Mouse (Mus musculus) heart, postnatal 0 days (tissue): ENCODE results near the gene Malsu1. TPM values are rescaled to one million over a fixed set of nuclear protein-coding genes. Genes with fewer than 3 reads are reported as not detected.

Source experiments
- ATAC-seq: fragments of 200-750 bp; cut with Nextera tagmentation; 2 replicates; pipeline ENCODE4 v1.8.0; 2017; ENCODE audit warnings: low read depth, moderate number of reproducible peaks, moderate library complexity; ENCODE audit not compliant: insufficient read depth
- DNase-seq: peaks from one replicate; pipeline ENCODE4 v3.0.0-alpha.2; 2016; ENCODE audit warnings: low spot score
- H3K27ac ChIP-seq: fragments of 300-500 bp; sonication (generic); 2 replicates; pipeline ENCODE4 v1.5.1; 2014; ENCODE audit warnings: low read depth, mild to moderate bottlenecking
- H3K27me3 ChIP-seq: fragments of 300-500 bp; sonication (generic); 2 replicates; pipeline ENCODE4 v1.6.1; 2014; ENCODE audit warnings: low read length, mixed read lengths; ENCODE audit not compliant: control insufficient read depth, insufficient read depth
- H3K36me3 ChIP-seq: fragments of 300-500 bp; sonication (generic); replicated peaks from 2 replicates; pipeline ENCODE4 v1.6.1; 2014; ENCODE audit warnings: low read length, mixed read lengths; ENCODE audit not compliant: control insufficient read depth, insufficient read depth
- H3K4me1 ChIP-seq: fragments of 300-500 bp; sonication (generic); 2 replicates; pipeline ENCODE4 v1.6.1; 2014; ENCODE audit warnings: antibody characterized with exemption; ENCODE audit not compliant: control insufficient read depth, insufficient read depth
- H3K4me2 ChIP-seq: fragments of 300-500 bp; sonication (generic); 2 replicates; pipeline ENCODE4 v1.6.1; 2014; ENCODE audit warnings: low read depth, mild to moderate bottlenecking, low read length, moderate library complexity
- H3K4me3 ChIP-seq: fragments of 300-500 bp; sonication (generic); 2 replicates; pipeline ENCODE4 v1.5.1; 2014; ENCODE audit warnings: low read depth, low read length
- H3K9ac ChIP-seq: fragments of 300-500 bp; sonication (generic); replicated peaks from 2 replicates; pipeline ENCODE4 v1.6.1; 2014; ENCODE audit warnings: low read depth, low read length, mixed read lengths
- H3K9me3 ChIP-seq: fragments of 300-500 bp; sonication (generic); replicated peaks from 2 replicates; pipeline ENCODE4 v1.6.1; 2016; ENCODE audit warnings: low read length; ENCODE audit not compliant: control insufficient read depth
- CTCF ChIP-seq: IDR thresholded peaks from 2 replicates; pipeline ENCODE4 v1.5.1; 2016; ENCODE audit warnings: antibody characterized with exemption, control low read depth, low read depth
- EP300 ChIP-seq: IDR thresholded peaks from 2 replicates; pipeline ENCODE4 v1.6.1; 2016; ENCODE audit warnings: antibody characterized with exemption, low read depth
- WGBS: fragments of 180-500 bp; shearing (Covaris S2); extraction: QIAGEN DNeasy Blood & Tissue Kit; methylation state at CpG from one replicate; pipeline ENCODE4 v1.1.7; 2014; 5-methylcytosine and 5-hydroxymethylcytosine counted together
- polyA plus RNA-seq: library from polyadenylated mRNA; unstranded; fragments of >200 nt; fragmentation: Nextera tagmentation; extraction: Ambion mirVana; gene quantifications from 2 replicates; pipeline ENCODE4 v1.2.1, GENCODE M21; 2015
- total RNA-seq: library from RNA; depleted of rRNA; stranded (reverse); fragments of >200 nt; gene quantifications from 2 replicates; pipeline ENCODE4 v1.2.3, GENCODE M21; 2014; ENCODE audit warnings: low replicate concordance

Malsu1 gene
- total and polyA plus RNA-seq, 2 experiments from 2014 or later: 35.3 to 97.6 TPM

GRCm38 (mm10) chr6:49099086-49099485 is 25.5 kb downstream of the Malsu1 start:
- Histone ChIP-seq H3K4me2 (no peak overlapping the region), H3K4me3 (no peak overlapping the region), H3K36me3 (peaks cover 14% of the 10 kb centered on the region), H3K4me1 (peaks cover 37% of the 10 kb centered on the region), H3K27me3 (no peaks in the 10 kb centered on the region), H3K9me3 (no peaks in the 10 kb centered on the region), H3K9ac (no peak overlapping the region), H3K27ac (no peak overlapping the region)
- 36% methylated on average over 1 of the region's 1 CpGs for WGBS
- TF ChIP-seq CTCF: no peak
- TF ChIP-seq EP300: no peak
- DNase-seq (no peak), ATAC-seq (no peak)

GRCm38 (mm10) chr6:49106746-49107500 is 33.3 kb downstream of the Malsu1 start:
- H3K27ac ChIP-seq: no peak overlapping the region
- H3K9ac ChIP-seq: no peak overlapping the region
- DNase-seq: no peak
- no peak for ATAC-seq
- WGBS: 87% methylated on average over 15 of the region's 15 CpGs
- H3K4me3 ChIP-seq: no peak overlapping the region
- no peaks in the 10 kb centered on the region for H3K9me3 ChIP-seq
- no peaks in the 10 kb centered on the region for H3K27me3 ChIP-seq
- peaks cover 41% of the 10 kb centered on the region for H3K36me3 ChIP-seq
- H3K4me1 ChIP-seq: no peaks in the 10 kb centered on the region
- no peak overlapping the region for H3K4me2 ChIP-seq
- TF ChIP-seq EP300 (no peak), CTCF (no peak)

GRCm38 (mm10) chr6:49109196-49109595 is 35.6 kb downstream of the Malsu1 start:
- H3K9ac ChIP-seq: no peak overlapping the region
- ATAC-seq: no peak
- 89% methylated on average over 2 of the region's 2 CpGs for WGBS

GRCm38 (mm10) chr6:49113895-49114294 is 40.3 kb downstream of the Malsu1 start:
- no peak overlapping the region for H3K9ac ChIP-seq
- H3K4me2 ChIP-seq: no peak overlapping the region
- no peak for TF ChIP-seq CTCF
- no peak for TF ChIP-seq EP300
- no peaks in the 10 kb centered on the region for H3K27me3 ChIP-seq
- 92% methylated on average over 7 of the region's 7 CpGs for WGBS
- ATAC-seq (no peak), DNase-seq (no peak)
- no peaks in the 10 kb centered on the region for H3K9me3 ChIP-seq
- H3K36me3 ChIP-seq: peaks cover 22% of the 10 kb centered on the region; the same call in 1 of the 2 replicates
- H3K4me3 ChIP-seq: no peak overlapping the region
- H3K4me1 ChIP-seq: no peaks in the 10 kb centered on the region
- H3K27ac ChIP-seq: no peak overlapping the region

More at GRCm38 (mm10) chr6:49109196-49109595, 35.6 kb downstream of the Malsu1 start:
- TF ChIP-seq CTCF: no peak
- no peak for TF ChIP-seq EP300
- no peak for DNase-seq
- Histone ChIP-seq H3K4me3 (no peak overlapping the region), H3K4me2 (no peak overlapping the region), H3K27ac (no peak overlapping the region), H3K4me1 (no peaks in the 10 kb centered on the region), H3K9me3 (no peaks in the 10 kb centered on the region), H3K27me3 (no peaks in the 10 kb centered on the region), H3K36me3 (peaks cover 28% of the 10 kb centered on the region)

- Histone ChIP-seq H3K4me3 (no peak overlapping the region), H3K4me2 (no peak overlapping the region), H3K27ac (no peak overlapping the region), H3K27me3 (no peaks in the 10 kb centered on the region), H3K36me3 (peaks cover 22% of the 10 kb centered on the region; the same call in 1 of the 2 replicates), H3K9me3 (no peaks in the 10 kb centered on the region), H3K4me1 (no peaks in the 10 kb centered on the region), H3K9ac (no peak overlapping the region)
- TF ChIP-seq EP300: no peak
- TF ChIP-seq CTCF: no peak
- whole genome bisulfite sequencing: 88% methylated on average over 6 of the region's 6 CpGs
- ATAC-seq: no peak
- DNase-seq: no peak
Observed at GRCm38 (mm10) chr6:49114457-49114856, 40.9 kb downstream of the Malsu1 start.

GRCm38 (mm10) chr6:49115550-49115949 is 42.0 kb downstream of the Malsu1 start:
- Histone ChIP-seq H3K9me3 (no peaks in the 10 kb centered on the region), H3K27ac (no peak overlapping the region), H3K9ac (no peak overlapping the region), H3K4me1 (no peaks in the 10 kb centered on the region), H3K4me2 (no peak overlapping the region), H3K27me3 (no peaks in the 10 kb centered on the region), H3K36me3 (peaks cover 17% of the 10 kb centered on the region; the same call in 1 of the 2 replicates), H3K4me3 (no peak overlapping the region)
- TF ChIP-seq EP300: no peak
- TF ChIP-seq CTCF: no peak
- DNase-seq: no peak
- no peak for ATAC-seq
- 62% methylated on average over 5 of the region's 5 CpGs for WGBS
